Mouse (Mus musculus) gastrocnemius, adult 2 months (tissue): Measurements from ENCODE around the gene Timp3. TPM values are rescaled to one million over a fixed set of nuclear protein-coding genes. Genes with fewer than 3 reads are reported as not detected.

ENCODE experiments used
- DNase-seq: peaks from one replicate; pipeline ENCODE4 v3.0.0; 2022
- H3K27ac ChIP-seq: fragments of 200-600 bp; 2 replicates; pipeline ENCODE4 v1.8.1; 2022; ENCODE audit warnings: mild to moderate bottlenecking
- H3K4me3 ChIP-seq: fragments of 200-600 bp; 2 replicates; pipeline ENCODE4 v1.8.1; 2022; ENCODE audit warnings: mild to moderate bottlenecking, moderate library complexity
- CTCF ChIP-seq: fragments of 200-600 bp; IDR thresholded peaks from 2 replicates; pipeline ENCODE4 v1.8.1; 2022; ENCODE audit warnings: antibody characterized with exemption, mild to moderate bottlenecking, moderate library complexity
- intact Hi-C: fragments of 180-260 bp; cut with DNase I; formaldehyde crosslinking; loops from one replicate; pipeline ENCODE4 v1.15.1; 2025
- total RNA-seq, 2 experiments: library from RNA; stranded (reverse); gene quantifications; 2 replicates each; pipeline ENCODE4 v1.2.3; 2021

The Timp3 gene
- total RNA-seq, 2 experiments from 2014 or later, result 71.5 to 81.6 TPM

GRCm38 (mm10) chr10:86345645-86346044 lies 45.5 kb downstream of the Timp3 start:
- no peak for DNase-seq
- no peak for TF ChIP-seq CTCF
- Histone ChIP-seq H3K27ac (no peak overlapping the region), H3K4me3 (no peak overlapping the region)
- intact Hi-C loops, result no loop called here

- no peak for DNase-seq
- H3K27ac ChIP-seq, result peak overlapping the region; percentile 41; the same call in 1 of the 2 replicates
- intact Hi-C loops, result no loop called here
- TF ChIP-seq CTCF, result no peak
- H3K4me3 ChIP-seq, result no peak overlapping the region
Measured at GRCm38 (mm10) chr10:86346235-86346840, 46.2 kb downstream of the Timp3 start.

GRCm38 (mm10) chr10:86351287-86351686 lies 51.1 kb downstream of the Timp3 start:
- DNase-seq, result no peak
- Histone ChIP-seq H3K4me3 (no peak overlapping the region), H3K27ac (no peak overlapping the region)
- intact Hi-C loops, result no loop called here
- no peak for TF ChIP-seq CTCF

- TF ChIP-seq CTCF, result no peak
- Histone ChIP-seq H3K4me3 (no peak overlapping the region), H3K27ac (no peak overlapping the region)
- intact Hi-C loops, result no loop called here
- no peak for DNase-seq
Measured at GRCm38 (mm10) chr10:86352521-86352920, 52.3 kb downstream of the Timp3 start.

GRCm38 (mm10) chr10:86356819-86357563 lies 56.8 kb downstream of the Timp3 start:
- intact Hi-C loops, result loop anchor here (5.0 kb wide), 2 partner anchors 45 to 95 kb away; no protein-coding TSS in a partner anchor
- H3K4me3 ChIP-seq, result no peak overlapping the region
- H3K27ac ChIP-seq, result no peak overlapping the region
- peak; percentile 68 for TF ChIP-seq CTCF
- DNase-seq, result no peak

GRCm38 (mm10) chr10:86358307-86358975 lies 58.3 kb downstream of the Timp3 start:
- no peak for TF ChIP-seq CTCF
- no peak overlapping the region for H3K4me3 ChIP-seq
- H3K27ac ChIP-seq, result no peak overlapping the region
- no peak for DNase-seq
- intact Hi-C loops, result loop anchor here (5.0 kb wide), 2 partner anchors 46 to 94 kb away; no protein-coding TSS in a partner anchor

- Histone ChIP-seq H3K4me3 (no peak overlapping the region), H3K27ac (peak overlapping the region; percentile 49; the same call in 1 of the 2 replicates)
- no peak for TF ChIP-seq CTCF
- intact Hi-C loops, result loop anchor here (5.0 kb wide), 2 partner anchors 47 to 93 kb away; no protein-coding TSS in a partner anchor
- DNase-seq, result no peak
Measured at GRCm38 (mm10) chr10:86359208-86359607, 59.0 kb downstream of the Timp3 start.

- Histone ChIP-seq H3K27ac (peak overlapping the region; percentile 49; the same call in 1 of the 2 replicates), H3K4me3 (no peak overlapping the region)
- no peak for TF ChIP-seq CTCF
- peak; percentile 51 for DNase-seq
- intact Hi-C loops, result loop anchor here (5.0 kb wide), 2 partner anchors 47 to 93 kb away; no protein-coding TSS in a partner anchor
Measured at GRCm38 (mm10) chr10:86359699-86360098, 59.5 kb downstream of the Timp3 start.

- DNase-seq, result no peak
- intact Hi-C loops, result no loop called here
- TF ChIP-seq CTCF, result no peak
- Histone ChIP-seq H3K4me3 (no peak overlapping the region), H3K27ac (no peak overlapping the region)
Measured at GRCm38 (mm10) chr10:86363669-86364309, 63.6 kb downstream of the Timp3 start.

GRCm38 (mm10) chr10:86365632-86366092 lies 65.5 kb downstream of the Timp3 start:
- TF ChIP-seq CTCF, result no peak
- H3K4me3 ChIP-seq, result no peak overlapping the region
- intact Hi-C loops, result no loop called here
- H3K27ac ChIP-seq, result no peak overlapping the region
- DNase-seq, result no peak

- no peak for DNase-seq
- Histone ChIP-seq H3K27ac (no peak overlapping the region), H3K4me3 (no peak overlapping the region)
- intact Hi-C loops, result no loop called here
- TF ChIP-seq CTCF, result no peak
Measured at GRCm38 (mm10) chr10:86367346-86367745, 67.2 kb downstream of the Timp3 start.

GRCm38 (mm10) chr10:86368811-86369210 lies 68.6 kb downstream of the Timp3 start:
- intact Hi-C loops, result no loop called here
- Histone ChIP-seq H3K27ac (no peak overlapping the region), H3K4me3 (no peak overlapping the region)
- TF ChIP-seq CTCF, result no peak
- DNase-seq, result no peak
